Mouse (Mus musculus): ENCODE results near the gene Pxn.

The Pxn gene

GRCm38 (mm10) chr5:115506454-115507201 lies at the start of gene Pxn:
TSS of gene Pxn (plus strand) at chr5:115506676.
- peak; percentile 92 for DNase-seq (ENCODE audit: low spot score)

GRCm38 (mm10) chr5:115458918-115459317 lies 47.6 kb upstream of the Pxn start:
- DNase-seq (ENCODE audit: low spot score) = no peak

- no peak for DNase-seq (ENCODE audit: low spot score)
Observed at GRCm38 (mm10) chr5:115464408-115465115, 41.9 kb upstream of the Pxn start.

- DNase-seq (ENCODE audit: low spot score) = no peak
Observed at GRCm38 (mm10) chr5:115465642-115466420, 40.6 kb upstream of the Pxn start, which contains the start of gene Pla2g1b. TSS of gene Pla2g1b (plus strand) at chr5:115466262.

- DNase-seq (ENCODE audit: low spot score) = no peak
Observed at GRCm38 (mm10) chr5:115469791-115470190, 36.7 kb upstream of the Pxn start.

GRCm38 (mm10) chr5:115470766-115471531 lies 35.5 kb upstream of the Pxn start:
- peak; percentile 52 for DNase-seq (ENCODE audit: low spot score)

GRCm38 (mm10) chr5:115473191-115473590 lies 33.3 kb upstream of the Pxn start:
- DNase-seq (ENCODE audit: low spot score) = no peak

GRCm38 (mm10) chr5:115474174-115474828 lies 32.2 kb upstream of the Pxn start:
- no peak for DNase-seq (ENCODE audit: low spot score)

- DNase-seq (ENCODE audit: low spot score) = no peak
Observed at GRCm38 (mm10) chr5:115475337-115476106, 31.0 kb upstream of the Pxn start.

- no peak for DNase-seq (ENCODE audit: low spot score)
Observed at GRCm38 (mm10) chr5:115476107-115476727, 30.3 kb upstream of the Pxn start.

GRCm38 (mm10) chr5:115479561-115479960 lies 26.9 kb upstream of the Pxn start:
- no peak for DNase-seq (ENCODE audit: low spot score)

- peak; percentile 48 for DNase-seq (ENCODE audit: low spot score)
Observed at GRCm38 (mm10) chr5:115480101-115480500, 26.4 kb upstream of the Pxn start.

- no peak for DNase-seq (ENCODE audit: low spot score)
Observed at GRCm38 (mm10) chr5:115482390-115483265, 23.8 kb upstream of the Pxn start.

- no peak for DNase-seq (ENCODE audit: low spot score)
Observed at GRCm38 (mm10) chr5:115483385-115483784, 23.1 kb upstream of the Pxn start.

GRCm38 (mm10) chr5:115483947-115484920 lies 22.2 kb upstream of the Pxn start, which contains the start of gene Sirt4:
TSS of gene Sirt4 (minus strand) at chr5:115484725.
- DNase-seq (ENCODE audit: low spot score) = peak; percentile 82

GRCm38 (mm10) chr5:115484996-115485395 lies 21.5 kb upstream of the Pxn start:
- no peak for DNase-seq (ENCODE audit: low spot score)

- no peak for DNase-seq (ENCODE audit: low spot score)
Observed at GRCm38 (mm10) chr5:115485489-115486205, 20.8 kb upstream of the Pxn start.

All from urinary bladder, postnatal 14 days (tissue).